Mouse (Mus musculus): Measurements from ENCODE around the gene Rrnad1.
A peak's percentile ranks its signal among the peaks of the same experiment; 100 is the strongest.

The Rrnad1 gene

DNA sequence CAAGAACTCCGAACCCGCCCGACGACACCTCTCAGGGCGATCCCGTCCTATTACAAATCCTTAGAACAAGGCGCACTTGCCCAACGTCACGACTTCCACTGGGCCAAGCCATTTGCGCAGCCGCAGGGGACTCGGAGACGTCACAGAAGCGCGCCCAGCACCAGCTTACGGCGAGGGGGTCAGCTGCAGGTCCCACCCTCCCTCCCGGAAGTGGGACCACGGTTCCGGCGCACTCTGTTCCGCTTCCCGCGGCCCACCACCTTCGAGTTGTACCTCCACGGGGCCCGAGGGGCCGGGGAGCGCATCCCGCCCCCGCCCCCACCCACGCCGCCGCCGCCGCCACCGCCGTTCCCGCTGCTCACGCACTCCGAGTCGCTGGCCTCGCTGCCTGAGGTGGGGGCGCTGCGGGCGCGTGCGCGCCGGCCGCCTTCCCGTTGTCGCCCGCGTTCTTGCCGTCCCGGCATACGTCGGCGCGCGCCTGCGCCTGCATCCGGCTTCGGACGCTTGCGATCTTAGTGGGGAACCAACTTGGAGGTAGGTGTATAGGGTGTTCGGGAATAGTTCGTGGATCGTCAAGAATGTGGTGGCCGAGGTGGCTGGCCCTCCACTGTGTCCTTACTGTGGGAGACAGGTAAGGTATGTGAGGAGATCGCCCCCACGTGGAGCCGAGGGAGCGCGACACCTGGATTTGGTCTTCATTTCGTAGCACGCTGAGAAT lies at the start of gene Rrnad1, which contains the start of gene Isg20l2:
TSS of gene Rrnad1 (minus strand) at position 640 of the 718 bp plus-strand sequence.
TSS of gene Isg20l2 (plus strand) at position 237 of the 718 bp plus-strand sequence.
- peak; percentile 94 for DNase-seq

GRCm38 (mm10) chr3:87980085-87980484 lies 49.6 kb upstream of the Rrnad1 start:
- DNase-seq, result no peak

GRCm38 (mm10) chr3:87979493-87979892 lies 49.0 kb upstream of the Rrnad1 start:
- DNase-seq, result no peak

DNA sequence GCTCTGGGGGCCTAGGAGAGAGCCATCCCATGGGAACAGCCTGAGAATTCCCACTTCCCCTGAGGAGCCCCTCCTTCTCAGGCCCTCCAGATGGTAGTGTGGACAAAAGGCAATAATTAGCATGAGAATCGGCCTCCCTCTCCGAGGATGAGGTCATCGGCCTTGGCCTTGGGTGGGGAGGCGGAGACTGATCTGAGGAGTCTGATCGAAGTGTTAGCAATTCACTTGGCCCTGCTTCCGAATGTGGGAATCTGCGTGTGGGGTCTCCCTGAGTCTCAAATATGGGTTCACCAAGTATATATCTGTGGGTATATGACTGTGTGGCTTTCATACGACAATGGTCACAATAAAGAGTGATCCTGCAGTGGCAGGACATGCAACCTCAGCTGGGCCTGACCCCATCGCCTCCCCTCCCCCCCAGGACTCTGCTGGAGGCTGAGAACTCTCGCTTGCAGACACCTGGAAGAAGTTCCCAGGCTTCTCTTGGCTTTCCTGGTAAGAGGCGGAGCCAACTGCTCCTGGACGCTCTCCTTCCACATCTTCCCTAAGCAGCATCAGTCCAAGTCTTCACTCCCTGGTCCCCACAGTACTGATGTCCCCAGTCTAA lies 44.0 kb upstream of the Rrnad1 start:
- no peak for DNase-seq

GRCm38 (mm10) chr3:87973593-87974380 lies 43.3 kb upstream of the Rrnad1 start:
- no peak for DNase-seq

GRCm38 (mm10) chr3:87972776-87973175 lies 42.3 kb upstream of the Rrnad1 start:
- no peak for DNase-seq

GRCm38 (mm10) chr3:87972203-87972664 lies 41.7 kb upstream of the Rrnad1 start:
- DNase-seq, result no peak

DNA sequence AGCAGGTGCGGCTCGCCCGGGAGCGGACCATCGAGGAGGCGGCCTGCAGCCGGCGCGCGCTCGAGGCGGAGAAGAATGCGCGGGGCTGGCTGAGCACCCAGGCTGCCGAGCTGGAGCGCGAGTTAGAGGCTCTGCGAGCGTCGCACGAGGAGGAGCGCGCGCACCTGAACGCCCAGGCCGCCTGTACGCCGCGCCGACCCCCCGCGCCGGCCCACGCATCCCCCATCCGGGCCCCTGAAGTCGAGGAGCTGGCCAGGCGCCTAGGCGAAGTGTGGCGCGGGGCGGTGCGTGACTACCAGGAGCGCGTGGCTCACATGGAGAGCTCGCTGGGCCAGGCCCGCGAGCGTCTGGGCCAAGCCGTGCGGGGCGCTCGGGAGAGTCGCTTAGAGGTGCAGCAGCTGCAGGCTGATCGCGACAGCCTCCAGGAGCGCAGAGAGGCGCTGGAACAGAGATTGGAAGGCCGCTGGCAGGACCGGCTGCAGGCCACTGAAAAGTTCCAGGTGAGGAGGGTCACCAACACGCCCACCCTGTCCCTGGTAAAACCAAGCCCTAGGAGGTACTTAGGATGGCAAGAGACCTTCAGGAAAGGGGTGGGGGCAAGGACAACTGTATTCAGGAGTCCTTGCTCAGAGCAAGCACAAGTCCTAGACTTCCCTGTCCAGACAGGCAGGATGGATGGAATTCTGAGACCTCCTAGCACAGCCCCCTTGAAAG lies 41.1 kb upstream of the Rrnad1 start:
- DNase-seq, result no peak

DNA sequence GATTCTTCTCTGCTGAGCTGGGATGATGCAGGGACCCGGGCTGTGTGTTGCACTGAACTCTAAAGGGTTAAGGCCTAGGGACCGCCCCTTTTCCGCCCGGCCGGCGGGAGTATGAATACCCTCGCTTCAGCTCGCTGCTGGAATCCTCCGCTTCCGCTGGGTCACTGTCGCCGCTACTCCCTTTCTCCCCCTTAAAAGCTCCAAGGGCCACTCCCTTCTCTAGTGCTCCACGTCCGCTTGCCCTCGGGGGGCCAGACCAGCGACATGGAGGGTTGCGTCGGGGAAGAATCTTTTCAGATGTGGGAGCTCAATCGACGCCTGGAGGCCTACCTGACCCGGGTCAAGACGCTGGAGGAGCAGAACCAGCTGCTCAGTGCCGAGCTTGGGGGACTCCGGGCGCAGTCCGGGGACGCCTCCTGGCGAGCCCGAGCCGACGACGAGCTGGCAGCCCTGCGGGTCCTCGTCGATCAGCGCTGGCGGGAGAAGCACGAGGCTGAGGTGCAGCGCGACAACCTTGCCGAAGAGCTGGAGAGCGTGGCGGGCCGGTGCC lies 40.5 kb upstream of the Rrnad1 start, which contains the start of gene Nes:
TSS of gene Nes (plus strand) at position 140 of the 550 bp plus-strand sequence.
- peak; percentile 69 for DNase-seq

DNA sequence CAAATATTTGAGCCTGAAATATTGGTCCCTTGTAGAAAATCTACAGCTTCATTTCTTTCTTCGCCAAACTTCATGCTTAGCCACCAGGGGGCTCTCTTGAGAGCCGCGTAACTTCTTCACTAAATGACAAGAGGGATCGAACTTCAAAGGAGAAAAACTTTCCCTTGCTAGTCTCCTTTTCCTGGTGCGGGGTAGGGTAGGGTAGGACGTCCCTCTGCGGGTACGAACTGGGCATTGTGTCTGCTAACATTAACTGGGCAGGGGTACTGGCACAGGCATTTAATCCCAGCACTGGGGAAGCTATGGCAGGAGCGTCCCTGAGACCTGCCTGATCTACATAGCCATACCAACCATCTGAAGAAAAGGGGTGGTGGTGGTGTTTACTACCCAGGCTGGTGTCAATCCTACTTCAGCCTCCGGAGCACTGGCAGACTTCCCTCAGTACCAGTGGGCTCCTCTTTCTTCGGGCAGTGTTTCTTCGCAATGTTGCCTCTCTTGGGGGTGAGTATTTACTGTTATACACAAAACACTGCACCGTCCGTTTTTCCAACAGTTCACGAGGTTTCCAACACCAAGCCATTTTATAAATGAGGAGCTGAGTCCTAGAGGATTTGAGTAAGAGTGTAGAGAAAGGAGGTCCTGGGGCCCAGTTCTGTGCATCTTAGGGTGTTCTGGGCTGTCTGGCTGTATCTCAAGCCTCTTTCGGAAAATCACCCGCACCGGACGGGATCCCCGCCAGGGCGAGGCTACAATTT lies 39.8 kb upstream of the Rrnad1 start:
- DNase-seq, result peak; percentile 55

DNA sequence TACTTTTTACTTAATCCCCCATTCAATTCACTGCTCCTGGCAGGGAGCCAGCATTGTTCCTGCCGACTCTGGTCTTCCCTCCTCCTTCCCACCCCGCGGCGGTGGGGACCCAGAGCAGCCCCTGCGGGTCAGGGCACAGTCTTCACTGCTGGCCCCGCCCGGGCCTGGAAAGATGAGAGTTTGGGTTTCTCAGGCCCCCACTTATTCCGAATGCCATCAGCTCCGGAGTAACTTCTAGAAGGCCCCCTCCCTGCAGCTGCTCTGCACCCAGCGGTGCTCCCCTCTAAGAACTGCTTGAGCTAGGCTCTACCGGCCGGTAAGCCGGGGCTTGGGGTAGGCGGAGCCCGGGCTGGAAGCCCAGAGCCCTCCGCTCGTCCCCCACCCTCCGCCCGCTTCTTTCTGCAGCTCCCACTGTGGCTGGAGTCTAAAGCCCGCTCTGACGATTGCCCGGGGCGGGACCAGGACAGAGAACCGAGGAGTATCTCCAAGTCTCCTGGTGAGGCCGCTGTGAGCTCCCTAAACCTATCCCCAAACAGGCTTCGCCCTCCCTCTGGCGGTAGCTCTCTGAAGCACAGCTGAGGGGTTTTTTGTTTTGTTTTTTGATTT lies 30.2 kb upstream of the Rrnad1 start:
- DNase-seq, result peak; percentile 86

- DNase-seq, result no peak
Measured at GRCm38 (mm10) chr3:87960191-87960585, 29.7 kb upstream of the Rrnad1 start.

DNA sequence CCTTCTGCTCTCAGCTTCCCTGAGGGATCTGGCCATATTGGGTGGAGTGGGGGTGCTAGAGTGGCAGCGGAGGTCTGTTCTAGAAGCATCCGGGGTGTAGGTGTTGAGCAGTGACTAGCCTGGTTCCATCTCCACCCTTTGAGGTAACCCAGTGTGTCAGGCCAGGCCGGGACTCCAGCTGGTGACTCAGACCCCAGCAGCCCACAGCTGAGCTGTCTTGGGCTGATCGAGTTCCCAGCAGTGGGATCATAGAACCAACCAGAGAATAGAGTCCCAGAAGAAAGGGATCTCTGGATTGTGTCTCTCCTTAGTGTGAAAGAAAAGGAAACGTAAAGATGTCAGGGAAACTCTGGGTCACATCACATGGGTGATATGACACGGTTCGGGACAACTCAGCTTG lies 28.9 kb upstream of the Rrnad1 start:
- no peak for DNase-seq

GRCm38 (mm10) chr3:87958967-87959366 lies 28.4 kb upstream of the Rrnad1 start:
- DNase-seq, result no peak

DNA sequence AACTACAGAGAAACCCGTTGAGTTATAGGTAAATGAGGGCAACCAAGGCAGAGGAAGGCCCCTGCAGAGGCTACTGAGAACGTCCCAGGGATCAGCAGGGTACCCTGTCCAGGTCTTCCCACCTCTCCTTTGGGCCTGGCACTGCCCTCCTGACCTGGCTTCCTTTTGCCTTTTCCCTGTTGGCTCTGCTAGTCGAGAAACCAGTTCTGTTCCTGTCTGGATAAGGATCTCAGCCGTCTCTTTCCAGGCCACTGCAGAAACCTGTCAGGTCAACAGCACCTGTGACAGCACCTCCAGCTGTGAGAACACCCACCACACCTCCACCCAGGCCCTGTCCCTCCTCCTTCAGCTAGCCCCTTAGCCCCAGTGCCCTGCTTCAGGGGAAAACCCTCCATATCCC lies 28.0 kb upstream of the Rrnad1 start:
- no peak for DNase-seq

- DNase-seq, result no peak
Measured at GRCm38 (mm10) chr3:87958056-87958455, 27.5 kb upstream of the Rrnad1 start.

- peak; percentile 43 for DNase-seq
Measured at GRCm38 (mm10) chr3:87952440-87952839, 21.9 kb upstream of the Rrnad1 start.

GRCm38 (mm10) chr3:87951946-87952345 lies 21.4 kb upstream of the Rrnad1 start:
- DNase-seq, result no peak

DNA sequence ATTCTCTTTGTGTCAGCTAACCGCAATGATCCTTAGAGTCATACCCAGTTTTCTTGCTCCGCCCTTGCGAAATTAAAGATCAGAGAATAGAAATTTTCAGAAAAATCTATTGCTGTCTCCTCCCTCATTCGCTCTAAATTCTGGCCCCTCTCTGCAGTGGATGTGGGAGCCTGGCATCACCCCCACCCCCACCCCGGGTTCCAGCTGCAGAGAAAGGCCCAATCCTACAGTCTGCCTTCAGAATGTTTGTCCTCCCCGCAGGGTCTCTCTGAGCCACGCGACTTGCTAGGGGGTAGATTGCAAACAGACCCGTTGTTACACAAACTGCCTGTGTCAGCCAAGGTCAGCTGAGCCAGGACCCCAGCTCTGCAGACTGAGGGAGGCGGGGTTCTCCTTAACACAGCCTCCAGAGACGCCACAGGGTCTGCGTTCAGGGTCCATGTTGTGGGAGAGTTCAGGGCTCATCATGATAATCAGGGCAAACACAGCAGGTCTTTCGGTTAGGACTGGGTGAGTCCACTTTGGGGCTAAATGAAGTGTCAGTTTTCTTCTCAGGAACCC lies 19.5 kb upstream of the Rrnad1 start:
- DNase-seq, result no peak

DNA sequence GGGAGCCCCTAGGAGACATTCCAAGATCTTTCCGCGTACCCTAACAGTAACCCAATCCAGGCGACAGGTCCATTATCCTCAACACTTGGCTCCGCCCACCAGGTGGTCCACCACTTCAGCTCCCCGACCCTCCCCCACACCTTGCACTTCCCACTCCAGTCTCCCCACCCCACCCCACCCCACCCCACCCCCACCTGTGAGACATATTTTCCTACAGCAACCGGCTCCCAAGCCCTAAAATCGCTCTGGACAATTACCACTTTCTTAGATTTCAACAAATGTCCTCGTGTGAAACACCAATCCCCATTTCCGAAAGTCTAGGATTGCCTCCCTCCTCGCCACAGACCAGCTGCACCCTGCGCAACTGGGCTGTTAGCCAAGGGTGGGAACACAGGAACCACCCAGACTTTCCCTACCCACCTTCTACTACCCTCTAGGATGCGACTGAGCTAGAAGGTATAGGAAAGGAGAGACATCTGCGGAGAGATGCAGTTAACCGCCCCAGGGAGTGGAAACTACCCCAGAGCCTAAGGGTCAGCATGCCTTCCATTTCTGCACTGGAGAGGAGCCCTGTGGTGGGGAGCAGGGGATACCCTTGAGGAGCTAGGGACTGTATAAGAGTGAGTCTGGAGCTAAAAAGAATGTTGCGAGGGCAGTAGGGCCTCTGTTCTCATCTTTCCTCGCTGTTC lies 18.9 kb upstream of the Rrnad1 start:
- DNase-seq, result no peak
